Mouse (Mus musculus) bone marrow, adult 2 months (tissue): Measurements from ENCODE around the gene Terb2.

ENCODE experiments used
- CTCF ChIP-seq: fragments of 200-500 bp; IDR thresholded peaks from 2 replicates; pipeline ENCODE4 v1.5.1; 2011; ENCODE audit warnings: low read length, control low read depth; ENCODE audit not compliant: control insufficient read depth, insufficient read depth
- POLR2A ChIP-seq: fragments of 200-500 bp; IDR thresholded peaks from 2 replicates; pipeline ENCODE4 v1.6.1; 2011; ENCODE audit warnings: low read depth, mild to moderate bottlenecking, control low read depth, low read length, borderline replicate concordance; ENCODE audit not compliant: control insufficient read depth

DNA sequence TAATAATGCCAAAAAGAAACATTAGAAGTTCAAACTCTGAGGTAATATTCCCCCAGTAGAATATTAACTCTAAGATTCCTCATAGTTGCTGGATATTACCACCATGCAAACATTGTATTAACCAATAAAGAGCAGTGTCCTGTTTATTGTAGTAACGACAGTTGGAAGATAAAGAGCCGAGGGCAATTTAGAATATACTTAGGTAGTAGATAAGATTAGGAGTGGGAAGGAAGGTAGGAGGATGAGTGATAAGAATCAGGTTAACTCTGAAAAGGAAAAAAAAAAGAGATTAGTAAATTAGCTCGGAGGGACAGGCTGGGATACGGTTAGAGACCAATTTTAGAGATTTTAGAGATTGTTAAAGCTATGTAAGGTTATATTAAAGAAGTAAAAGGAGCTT is 35.3 kb downstream of the Terb2 start:
- no peak for TF ChIP-seq CTCF
- no peak for TF ChIP-seq POLR2A
